Mouse (Mus musculus): ENCODE data around the gene Emp1.
A peak's percentile ranks its signal among the peaks of the same experiment; 100 is the strongest.

The Emp1 gene

DNA sequence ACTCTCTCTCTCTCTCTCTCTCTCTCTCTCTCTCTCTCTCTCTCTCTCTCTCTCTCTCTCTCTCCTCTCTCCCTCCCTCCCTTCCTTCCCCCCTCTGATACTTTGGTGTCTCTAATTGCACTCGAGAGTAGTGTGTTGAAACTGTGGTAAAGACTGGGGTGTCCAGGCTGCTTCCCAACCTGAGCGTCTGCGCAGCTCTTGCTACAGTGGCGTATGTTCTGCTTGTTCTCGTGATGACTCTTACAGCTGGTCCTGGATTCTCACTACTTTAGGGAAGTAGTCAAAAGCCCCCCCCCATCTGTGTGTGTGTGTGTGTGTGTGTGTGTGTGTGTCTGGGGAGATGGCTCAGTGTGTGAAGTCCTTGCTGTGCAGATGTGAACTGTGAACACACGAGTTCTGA lies 50.3 kb downstream of the Emp1 start:
- no peak for DNase-seq

GRCm38 (mm10) chr6:135417459-135417858 lies 55.1 kb downstream of the Emp1 start:
- peak; percentile 43 for DNase-seq

GRCm38 (mm10) chr6:135418223-135418824 lies 56.0 kb downstream of the Emp1 start:
- DNase-seq = no peak

DNA sequence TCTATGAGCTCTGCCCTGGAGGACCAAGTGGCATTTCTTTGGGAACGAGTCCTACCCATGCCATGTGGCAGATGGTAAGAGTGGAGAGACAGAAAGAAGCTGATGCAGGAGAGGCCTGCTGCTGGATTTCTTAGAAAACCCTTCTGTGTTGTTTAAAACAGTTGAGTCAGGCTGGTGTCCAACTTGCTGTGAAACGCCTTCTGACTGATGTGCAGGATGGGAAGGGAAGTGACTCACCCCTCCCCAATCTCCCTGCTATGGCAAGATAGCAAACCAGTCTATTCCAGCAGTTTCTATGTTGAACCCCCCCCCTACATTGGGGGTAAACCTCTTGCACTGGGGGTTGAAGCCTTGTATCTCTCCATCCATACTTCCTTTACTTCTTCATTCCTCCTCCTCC lies 65.9 kb downstream of the Emp1 start:
- DNase-seq = no peak

- no peak for DNase-seq
These were observed 67.0 kb downstream of the Emp1 start for GRCm38 (mm10) chr6:135429268-135429909.

DNA sequence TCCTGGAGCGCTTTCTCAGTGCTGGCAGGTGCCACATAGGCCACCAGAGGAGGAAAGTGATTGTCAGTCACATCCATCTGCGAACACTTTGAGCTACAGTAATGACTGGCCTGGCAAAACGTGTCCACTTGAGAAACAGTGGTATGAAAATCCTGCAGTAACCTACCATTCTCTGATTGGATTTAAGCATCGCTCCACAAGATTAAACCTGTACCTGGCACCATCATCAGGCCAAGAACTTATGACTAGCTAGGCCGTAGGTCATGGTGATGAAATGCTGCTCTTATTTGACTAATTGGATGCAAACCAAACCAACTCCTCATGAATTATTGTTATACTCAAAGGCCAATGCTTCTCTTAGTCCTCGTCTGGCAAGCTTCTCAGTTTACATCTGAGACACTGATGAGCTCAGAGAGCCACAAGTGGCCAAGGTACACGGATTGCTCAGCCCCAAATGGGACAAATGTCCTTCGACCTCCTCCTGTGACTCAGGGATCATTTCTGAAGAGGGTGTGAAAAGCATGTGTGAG lies 68.2 kb downstream of the Emp1 start:
- no peak for DNase-seq

All from liver (tissue).